Mouse (Mus musculus) right cerebral cortex, postnatal 25 days (tissue): ENCODE measurements around the gene Olfr1246.
"Not testable (repeated sequence)": the region's sequence is repeated elsewhere in the genome, so short reads cannot be mapped to it uniquely, and the experiment has no call there.

Experiments used
- DNase-seq: peaks from one replicate; pipeline ENCODE4 v3.0.0; 2022

Gene Olfr1246

DNA sequence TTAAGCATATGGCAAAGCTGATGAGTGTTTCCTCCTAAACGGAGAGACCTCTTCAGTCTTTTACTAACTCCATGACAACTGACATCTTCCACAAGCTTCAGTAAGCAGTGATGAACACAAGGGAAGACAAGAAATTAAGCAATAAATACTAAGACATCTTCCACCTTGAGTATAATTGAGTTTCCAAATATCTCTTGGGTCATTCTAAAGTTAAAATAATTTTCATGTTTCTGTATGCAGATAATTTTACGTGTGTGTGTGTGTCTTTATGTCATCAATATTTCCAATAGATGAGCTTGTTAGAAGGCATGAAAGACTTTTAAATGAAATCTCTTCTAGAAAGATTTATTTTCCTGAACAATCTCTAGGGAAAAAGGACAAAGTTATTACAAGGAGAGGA, at the start of gene Olfr1246:
Gene Olfr1246 (minus strand): TSS at position 101 of the 400 bp plus-strand sequence.
- no peak for DNase-seq

DNA sequence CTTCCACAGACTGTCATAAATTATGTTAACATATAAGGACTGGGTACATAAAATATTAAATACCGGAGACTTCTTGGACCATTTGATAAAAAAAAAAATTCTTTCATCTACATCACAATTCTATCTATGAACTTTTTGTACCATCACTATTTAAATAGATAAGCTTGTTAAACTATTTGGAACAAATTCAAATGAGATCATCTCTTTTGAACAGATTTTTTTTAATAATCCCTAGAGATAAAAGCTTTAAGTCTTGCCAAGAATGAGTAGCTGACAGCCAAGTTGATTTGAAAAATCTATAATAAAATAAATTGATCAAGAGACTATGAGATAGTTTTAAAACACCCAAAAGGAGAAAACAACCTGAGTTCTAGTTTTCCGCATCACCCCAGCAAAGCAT, 41.9 kb upstream of the Olfr1246 start, which contains the start of gene Olfr1249:
Gene Olfr1249 (minus strand): TSS at position 101 of the 400 bp plus-strand sequence.
- no peak for DNase-seq

DNA sequence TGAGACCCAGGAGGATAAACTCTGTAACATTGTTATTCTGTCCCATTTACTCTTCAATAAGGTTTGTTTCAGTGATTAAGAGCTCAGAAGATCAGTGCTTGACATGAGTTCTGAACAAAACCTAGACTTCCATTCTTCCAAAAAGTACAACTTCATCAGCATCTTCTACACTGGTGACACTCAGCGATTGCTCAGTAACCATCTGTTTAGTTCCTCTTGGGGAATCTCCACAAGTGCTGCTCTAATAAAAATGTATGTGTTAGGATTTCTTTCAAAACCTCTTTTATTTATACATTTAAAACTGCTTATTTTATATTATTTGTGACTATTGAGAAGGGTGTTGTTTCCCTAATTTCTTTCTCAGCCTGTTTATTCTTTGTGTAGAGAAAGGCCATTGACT, 25.2 kb upstream of the Olfr1246 start, which contains the start of gene Olfr1248:
Gene Olfr1248 (minus strand): TSS at position 101 of the 400 bp plus-strand sequence.
- DNase-seq: not testable (repeated sequence)

DNA sequence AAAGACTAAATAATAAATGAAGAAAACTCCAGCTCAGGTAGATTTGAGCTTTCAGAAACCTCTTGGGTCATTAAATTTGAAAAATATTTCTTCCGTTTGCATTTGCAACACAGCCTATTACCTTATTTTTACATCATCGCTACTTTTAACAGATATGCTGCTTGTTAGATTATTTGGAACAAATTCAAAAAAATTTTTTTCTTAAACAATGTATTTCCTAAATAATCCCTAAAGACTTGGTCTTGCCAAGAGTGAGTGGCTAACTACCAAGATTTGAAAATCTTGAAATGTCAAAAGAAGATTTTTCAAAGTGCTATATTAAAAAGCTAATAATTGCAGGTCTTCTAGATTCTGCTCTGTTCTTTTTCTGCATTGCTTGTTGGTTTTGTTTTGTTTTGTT, 21.1 kb upstream of the Olfr1246 start, which contains the start of gene Olfr1247:
Gene Olfr1247 (minus strand): TSS at position 101 of the 400 bp plus-strand sequence.
- DNase-seq: no peak

DNA sequence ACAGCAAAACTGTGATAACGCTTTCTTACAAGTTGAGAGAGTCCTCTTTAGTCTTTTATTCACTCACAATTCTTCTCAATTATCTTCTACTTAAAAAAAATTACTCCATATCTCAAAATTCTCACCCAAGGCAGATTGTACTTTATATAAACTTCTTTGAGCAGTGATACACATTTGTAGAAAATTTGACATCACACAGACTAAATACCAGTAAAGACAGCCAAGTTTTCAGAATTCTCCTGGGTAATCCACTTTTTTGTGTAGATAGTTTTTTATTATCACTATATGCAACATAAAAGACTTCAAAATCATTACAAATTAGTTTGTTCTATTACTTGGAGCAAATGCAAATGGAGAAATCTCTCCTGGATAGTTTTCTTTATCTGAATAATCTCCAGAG, 14.6 kb downstream of the Olfr1246 start, which contains the start of gene Olfr1245:
Gene Olfr1245 (minus strand): TSS at position 101 of the 400 bp plus-strand sequence.
- DNase-seq: no peak

DNA sequence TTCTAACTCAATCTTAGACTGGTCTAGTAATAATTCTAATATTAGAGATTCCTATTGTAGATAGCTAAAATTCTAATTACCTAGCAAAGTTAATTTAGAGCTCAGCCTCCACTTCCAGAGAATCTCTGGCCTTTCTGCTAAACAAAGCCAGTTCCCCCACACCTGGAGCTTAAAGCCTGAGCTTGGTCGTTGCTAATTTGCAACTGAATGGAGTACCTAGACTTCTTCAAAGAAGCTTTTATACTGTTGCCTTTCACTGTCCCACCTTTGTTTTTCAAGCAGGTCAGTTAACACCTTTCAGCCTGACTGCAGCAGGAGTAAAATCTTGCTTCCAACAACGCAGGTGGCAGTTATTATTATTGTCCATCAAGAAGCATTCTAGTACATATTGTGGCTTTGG, 30.3 kb downstream of the Olfr1246 start:
- DNase-seq: not testable (repeated sequence)

DNA sequence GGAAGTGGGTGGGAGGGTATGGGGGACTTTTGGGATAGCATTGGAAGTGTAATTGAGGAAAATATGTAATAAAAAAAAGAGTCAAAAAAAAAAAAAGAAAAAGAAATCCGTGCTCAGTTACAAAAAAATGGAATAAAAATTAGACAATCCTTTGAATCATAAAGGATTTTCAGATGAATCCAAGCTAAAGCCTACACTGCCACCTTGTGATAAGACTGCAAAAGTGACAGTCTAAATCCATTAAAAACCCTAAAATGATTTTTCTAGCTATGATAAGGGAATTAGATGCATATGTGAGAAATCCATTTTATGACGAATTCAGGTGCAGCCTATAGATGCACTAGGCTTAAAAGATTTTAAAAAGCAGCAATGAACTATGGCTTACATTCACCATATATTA, 48.4 kb downstream of the Olfr1246 start:
- no peak for DNase-seq

DNA sequence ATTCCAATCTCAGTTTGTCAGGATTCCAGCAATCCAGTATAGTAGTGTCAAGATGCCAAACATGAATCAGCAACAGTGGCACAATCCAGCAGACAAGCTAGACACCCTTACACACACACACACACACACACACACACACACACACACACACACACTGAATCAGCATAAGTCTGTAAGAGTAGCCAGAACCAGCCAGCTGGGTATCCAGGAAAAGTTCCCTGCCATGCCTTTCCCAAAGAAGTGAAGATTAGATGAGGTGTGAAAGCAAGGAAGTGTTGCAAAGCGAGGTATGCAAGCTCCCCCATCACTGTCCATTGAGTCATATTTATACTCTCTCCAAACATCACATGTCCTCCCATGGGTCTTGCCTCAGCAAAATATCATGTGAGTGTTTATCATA, 53.0 kb downstream of the Olfr1246 start:
- DNase-seq: peak; percentile 5
